Mouse (Mus musculus): ENCODE results near the gene Prr7.
A peak's percentile ranks its signal among the peaks of the same experiment; 100 is the strongest.

GRCm38 (mm10) chr13:55418004-55418403 is 46.1 kb upstream of the Prr7 start:
- TF ChIP-seq POLR2A (IDR thresholded peaks at IDR 0.05; ENCODE audit: control insufficient read depth in 1 of 2, insufficient read depth in 1 of 2, low read depth in 1 of 2, low read length in 2 of 2, poor library complexity in 1 of 2), result no peak
- TF ChIP-seq CTCF (IDR thresholded peaks at IDR 0.05 in 2 of 3, conservative IDR thresholded peaks at IDR 0.05 in 1 of 3; ENCODE audit: control insufficient read depth in 1 of 3, insufficient read depth in 1 of 3, low read depth in 2 of 3, low read length in 3 of 3, poor library complexity in 1 of 3, severe bottlenecking in 1 of 3), result peak; percentile 76 to 87 (median 85)
- TF ChIP-seq EP300 (IDR thresholded peaks at IDR 0.05; ENCODE audit: low read depth in 1 of 2, low read length in 2 of 2), result no peak
- TF ChIP-seq MAX (IDR thresholded peaks at IDR 0.05; ENCODE audit: low read length), result peak; percentile 98
- no peak for TF ChIP-seq E2F4 (IDR thresholded peaks at IDR 0.05; ENCODE audit: borderline replicate concordance, low read depth, low read length)
- no peak for TF ChIP-seq POLR2AphosphoS2 (IDR thresholded peaks at IDR 0.05; ENCODE audit: low read length)
- TF ChIP-seq SMC3 (IDR thresholded peaks at IDR 0.05; ENCODE audit: low read depth, low read length), result peak; percentile 95
- no peak for TF ChIP-seq GATA1 (IDR thresholded peaks at IDR 0.05; ENCODE audit: low read depth, low read length)
- TF ChIP-seq TAL1 (IDR thresholded peaks at IDR 0.05; ENCODE audit: low read length), result no peak
- no peak for TF ChIP-seq GABPA (IDR thresholded peaks at IDR 0.05; ENCODE audit: low read depth, low read length)
- peak; percentile 90 for TF ChIP-seq SIN3A (IDR thresholded peaks at IDR 0.05; ENCODE audit: low read length)
- TF ChIP-seq CHD2 (IDR thresholded peaks at IDR 0.05; ENCODE audit: low read length), result no peak
- 0 out of 2 replicates have a peak, but pooled peaks have one; percentile 61 for TF ChIP-seq ETS1 (IDR thresholded peaks at IDR 0.05; ENCODE audit: low read depth, low read length)
- TF ChIP-seq ELF1 (IDR thresholded peaks at IDR 0.05; ENCODE audit: low read depth, low read length), result no peak
